Mouse (Mus musculus): ENCODE measurements around the gene Cyb5d1.

DNA sequence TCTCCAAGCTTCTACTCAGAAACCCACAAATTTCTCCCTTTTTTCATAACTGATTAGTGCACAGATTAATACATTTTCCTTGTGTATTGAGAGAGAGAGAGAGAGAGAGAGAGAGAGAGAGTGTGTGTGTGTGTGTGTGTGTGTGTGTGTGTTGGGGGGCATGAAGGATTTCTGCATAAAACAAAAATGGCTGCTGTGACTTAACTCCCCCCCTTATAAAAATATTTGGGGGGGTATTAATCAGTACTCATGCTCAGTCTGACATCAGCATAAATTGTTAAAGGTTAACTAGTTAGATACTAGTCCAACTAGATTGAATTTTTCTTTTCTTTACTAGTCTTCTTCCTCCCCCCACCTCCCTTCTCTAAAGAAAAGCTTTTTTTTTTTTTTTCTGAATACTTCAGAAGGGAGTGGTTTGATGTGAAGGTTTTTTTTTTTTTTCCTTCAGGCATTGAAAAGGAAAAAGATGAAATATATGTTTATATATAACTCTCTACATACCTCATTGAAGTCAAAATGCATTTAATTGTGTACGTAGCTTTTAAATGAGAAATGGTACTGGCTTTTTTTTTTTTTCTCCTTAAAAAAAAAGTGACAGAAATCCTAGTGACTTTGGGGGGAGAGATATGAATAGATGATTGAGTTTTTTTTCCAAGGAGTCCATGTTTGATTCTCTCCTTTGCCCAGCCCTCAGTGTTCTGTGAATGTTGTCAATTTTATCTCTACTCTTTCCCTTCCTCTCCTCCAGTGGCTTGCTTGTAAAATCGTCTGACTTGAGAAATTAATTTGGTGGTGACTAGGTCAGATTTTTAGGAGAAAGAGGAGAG lies 25.2 kb downstream of the Cyb5d1 start:
- TF ChIP-seq CTCF (IDR thresholded peaks at IDR 0.05; ENCODE audit: low read depth) (no peak), EP300 (IDR thresholded peaks at IDR 0.05; ENCODE audit: low read depth) (no peak)

Data from liver, embryonic 14.5 days (tissue).